Mouse (Mus musculus): Measurements from ENCODE around the gene Bpifb2.

Gene Bpifb2

GRCm38 (mm10) chr2:153931125-153931524, 56.3 kb downstream of the Bpifb2 start:
- DNase-seq (ENCODE audit: low spot score in 2 of 2), result no peak

DNA sequence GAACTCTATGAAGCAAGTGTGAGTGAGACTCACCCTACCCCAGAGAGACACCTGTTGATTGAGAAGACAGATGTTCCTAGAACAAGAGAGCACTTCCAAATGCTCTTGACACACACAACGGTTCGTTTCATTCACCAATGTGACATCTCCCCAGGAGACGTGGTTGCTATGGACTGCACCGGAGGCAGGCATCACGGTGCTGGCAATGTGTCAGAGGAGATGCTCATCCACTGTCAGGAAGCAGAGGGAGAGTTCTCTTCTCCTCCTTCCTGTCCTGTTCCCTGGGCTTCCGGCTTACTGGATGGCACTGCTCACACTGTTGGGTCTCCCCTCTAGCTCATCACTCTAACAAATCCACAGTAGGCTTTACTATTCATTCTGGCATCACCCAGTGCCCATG, 58.5 kb downstream of the Bpifb2 start:
- DNase-seq (ENCODE audit: low spot score in 2 of 2), result no peak

- no peak for DNase-seq (ENCODE audit: low spot score in 2 of 2)
Measured at GRCm38 (mm10) chr2:153935348-153935747, 60.5 kb downstream of the Bpifb2 start.

DNA sequence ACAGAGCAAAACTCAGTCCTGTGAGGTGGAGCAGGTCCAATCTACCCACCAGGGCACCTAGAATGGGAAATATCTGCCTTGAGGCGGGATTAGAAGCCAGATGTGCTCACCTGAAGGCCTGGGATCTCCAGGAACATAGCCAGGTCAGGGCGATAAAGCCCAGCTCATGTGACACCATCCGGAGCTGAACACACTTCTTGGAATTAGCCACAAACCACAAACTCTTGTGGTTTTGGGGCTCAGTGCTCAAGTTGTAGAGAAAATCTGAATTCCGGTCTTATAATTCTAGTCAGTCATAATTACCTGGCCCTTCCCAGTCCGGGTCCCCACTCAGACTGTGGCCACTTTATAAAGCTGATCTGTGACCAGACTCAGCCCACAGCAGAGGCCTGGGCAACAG, 63.0 kb downstream of the Bpifb2 start, which contains the start of gene Bpifb4:
Gene Bpifb4 (plus strand): TSS at position 370 of the 400 bp plus-strand sequence.
- no peak for DNase-seq (ENCODE audit: low spot score in 2 of 2)

DNA sequence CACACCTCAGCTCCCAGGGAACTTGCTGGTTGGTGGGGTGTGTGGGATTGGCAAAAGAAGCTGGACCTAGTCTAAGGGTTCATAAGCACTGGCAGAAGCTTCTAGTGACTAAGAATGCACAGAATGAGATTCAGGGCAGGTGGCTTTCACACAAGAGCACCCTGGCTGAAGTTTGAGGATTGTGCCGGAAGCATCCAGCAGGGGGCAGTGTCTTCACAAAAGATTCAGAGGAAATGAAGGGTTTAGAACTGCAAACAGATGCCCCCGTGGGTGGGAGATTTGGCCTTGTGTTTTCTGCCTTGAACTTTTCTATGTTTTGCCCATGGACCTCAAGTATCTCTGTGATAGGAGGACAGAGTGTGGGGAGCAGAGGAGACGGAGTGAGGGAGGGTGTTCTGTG, 68.7 kb downstream of the Bpifb2 start:
- DNase-seq (ENCODE audit: low spot score in 2 of 2), result peak in 1 of 2 experiments; percentile 45

DNA sequence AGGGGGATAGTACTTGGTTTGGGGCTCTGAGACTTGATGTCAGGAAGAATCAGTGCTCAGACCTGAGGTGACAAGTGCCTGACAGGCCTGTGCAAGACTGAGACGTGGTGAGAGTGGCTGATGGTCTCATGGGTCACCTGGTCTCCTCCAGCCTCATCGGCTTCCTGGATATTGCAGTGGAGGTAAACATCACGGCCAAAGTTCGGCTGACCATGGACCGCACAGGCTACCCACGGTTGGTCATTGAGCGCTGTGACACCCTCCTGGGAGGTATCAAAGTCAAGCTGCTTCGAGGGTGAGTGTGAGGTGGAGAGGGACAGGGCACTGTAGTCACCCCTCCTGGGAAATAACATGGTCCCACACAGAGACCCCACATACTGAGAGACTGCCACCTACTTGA, 69.7 kb downstream of the Bpifb2 start:
- DNase-seq (ENCODE audit: low spot score in 2 of 2), result no peak

Measured in thymus, postnatal 10 days (tissue).